Mouse (Mus musculus) thymus, adult 2 months (tissue): Measurements from ENCODE around the gene Ppil3. TPM values are rescaled to one million over a fixed set of nuclear protein-coding genes. Genes with fewer than 3 reads are reported as not detected.

Experiments used
- DNase-seq: peaks from one replicate; pipeline ENCODE4 v3.0.0; 2021
- H3K27ac ChIP-seq: fragments of 200-500 bp; 2 replicates; pipeline ENCODE4 v1.5.1; 2012; ENCODE audit warnings: low read length, control low read depth; ENCODE audit not compliant: control insufficient read depth, insufficient read depth
- H3K27me3 ChIP-seq: fragments of 200-500 bp; 2 replicates; pipeline ENCODE4 v1.6.1; 2012; ENCODE audit warnings: mild to moderate bottlenecking, low read length, moderate library complexity, mixed read lengths; ENCODE audit not compliant: control insufficient read depth, insufficient read depth
- H3K36me3 ChIP-seq: fragments of 200-500 bp; 2 replicates; pipeline ENCODE4 v1.6.1; 2012; ENCODE audit warnings: mild to moderate bottlenecking, low read length, moderate library complexity; ENCODE audit not compliant: control insufficient read depth, insufficient read depth
- H3K4me1 ChIP-seq: fragments of 200-500 bp; replicated peaks from 2 replicates; pipeline ENCODE4 v1.6.1; 2012; ENCODE audit warnings: low read length; ENCODE audit not compliant: control insufficient read depth, insufficient read depth
- H3K4me3 ChIP-seq: fragments of 200-500 bp; 2 replicates; pipeline ENCODE4 v1.5.1; 2012; ENCODE audit warnings: mild to moderate bottlenecking, low read length, control low read depth, moderate library complexity; ENCODE audit not compliant: control insufficient read depth, insufficient read depth
- CTCF ChIP-seq: fragments of 200-500 bp; IDR thresholded peaks from 2 replicates; pipeline ENCODE4 v1.5.1; 2012; ENCODE audit warnings: mild to moderate bottlenecking, control low read depth, low read length, moderate library complexity, borderline replicate concordance; ENCODE audit not compliant: control insufficient read depth, poor library complexity, insufficient read depth; ENCODE audit errors: extremely low read depth
- POLR2A ChIP-seq: fragments of 200-500 bp; IDR thresholded peaks from 2 replicates; pipeline ENCODE4 v1.6.1; 2012; ENCODE audit warnings: mild to moderate bottlenecking, low read length, control low read depth, moderate library complexity; ENCODE audit not compliant: control insufficient read depth, poor library complexity, insufficient read depth; ENCODE audit errors: extremely low read depth
- WGBS: fragments of 180-500 bp; shearing (Covaris S2); methylation state at CpG from one replicate; pipeline ENCODE4 v1.1.7; 2018; 5-methylcytosine and 5-hydroxymethylcytosine counted together
- polyA plus RNA-seq: library from polyadenylated mRNA; depleted of rRNA; stranded (reverse); fragments of >200 nt; gene quantifications from 2 replicates; pipeline ENCODE4 v1.2.3, GENCODE M21; 2012; rRNA removed

The Ppil3 gene
- polyA plus RNA-seq, 1 experiment: 30.4 TPM

- Histone ChIP-seq H3K4me3 (peak within 1 kb of the TSS; percentile 87), H3K4me1 (peaks cover 3% of the 10 kb centered on the region), H3K27me3 (no peaks in the 10 kb centered on the region), H3K27ac (peak within 1 kb of the TSS; percentile 86), H3K36me3 (peaks cover 30% of the 10 kb centered on the region)
- DNase-seq: peak; percentile 94
- TF ChIP-seq CTCF (0 out of 2 replicates have a peak, but pooled peaks have one; percentile 26), POLR2A (peak; percentile 90)
- WGBS: under 1% methylated on average over 54 of the region's 61 CpGs
These were observed 52.5 kb downstream of the Ppil3 start, which contains the start of gene Bzw1 for GRCm38 (mm10) chr1:58392652-58393283. Bzw1 (plus strand) TSS chr1:58392898.

GRCm38 (mm10) chr1:58392268-58392651 lies 53.0 kb downstream of the Ppil3 start:
- under 1% methylated on average over 16 of the region's 16 CpGs for WGBS
- DNase-seq: no peak
- Histone ChIP-seq H3K36me3 (peaks cover 25% of the 10 kb centered on the region), H3K4me1 (peaks cover 3% of the 10 kb centered on the region), H3K27ac (peak overlapping the region; percentile 86), H3K4me3 (peak overlapping the region; percentile 87), H3K27me3 (no peaks in the 10 kb centered on the region)
- TF ChIP-seq POLR2A (no peak), CTCF (no peak)

- 52% methylated on average over 19 of the region's 19 CpGs for WGBS
- no peak for TF ChIP-seq CTCF
- TF ChIP-seq POLR2A: no peak
- DNase-seq: no peak
- peaks cover 3% of the 10 kb centered on the region for H3K4me1 ChIP-seq
- no peaks in the 10 kb centered on the region for H3K27me3 ChIP-seq
- peak overlapping the region; percentile 28; the same call in 1 of the 2 replicates for H3K27ac ChIP-seq
- H3K36me3 ChIP-seq: peaks cover 20% of the 10 kb centered on the region
- H3K4me3 ChIP-seq: peak overlapping the region; percentile 87
These were observed 53.6 kb downstream of the Ppil3 start for GRCm38 (mm10) chr1:58391421-58392267.

- TF ChIP-seq CTCF: no peak
- TF ChIP-seq POLR2A: no peak
- DNase-seq: no peak
- Histone ChIP-seq H3K36me3 (no peaks in the 10 kb centered on the region), H3K4me3 (no peak overlapping the region), H3K27me3 (no peaks in the 10 kb centered on the region), H3K27ac (no peak overlapping the region), H3K4me1 (no peaks in the 10 kb centered on the region; the same call in none of the 2 replicates)
- 94% methylated on average over 5 of the region's 5 CpGs for WGBS
These were observed 62.6 kb downstream of the Ppil3 start for GRCm38 (mm10) chr1:58382586-58383281.

Other genes with a start within 250 kb of the Ppil3 start
- 0.18 and 0.43 TPM in 2 replicates for gene Aox4, start 235.1 kb downstream of the Ppil3 start, polyA plus RNA-seq
- gene Aox2, start 167.2 kb downstream of the Ppil3 start, polyA plus RNA-seq: 0.46 and 0.50 TPM in 2 replicates
- gene Bzw1, start 52.6 kb downstream of the Ppil3 start, polyA plus RNA-seq: 42.1 and 44.7 TPM in 2 replicates
- gene Clk1, start 21.4 kb downstream of the Ppil3 start, polyA plus RNA-seq: 85.3 and 112 TPM in 2 replicates
- 18.6 and 19.0 TPM in 2 replicates for gene Nif3l1, start 335 bp downstream of the Ppil3 start, polyA plus RNA-seq
- 22.9 and 28.1 TPM in 2 replicates for gene Orc2, start 59.6 kb upstream of the Ppil3 start, polyA plus RNA-seq
- gene Fam126b, start 140.8 kb upstream of the Ppil3 start, polyA plus RNA-seq: 2.4 and 2.7 TPM in 2 replicates
- gene Ndufb3, start 140.9 kb upstream of the Ppil3 start, polyA plus RNA-seq: 34.6 and 45.2 TPM in 2 replicates